Mouse (Mus musculus) frontal cortex, adult (tissue): ENCODE data around the gene Prox1.

Experiments used
- ATAC-seq: cut with Nextera tagmentation; 2 replicates; pipeline ENCODE4 v1.9.2; 2017; ENCODE audit warnings: mild to moderate bottlenecking, moderate library complexity, mixed read lengths; ENCODE audit not compliant: low TSS enrichment

Gene Prox1

DNA sequence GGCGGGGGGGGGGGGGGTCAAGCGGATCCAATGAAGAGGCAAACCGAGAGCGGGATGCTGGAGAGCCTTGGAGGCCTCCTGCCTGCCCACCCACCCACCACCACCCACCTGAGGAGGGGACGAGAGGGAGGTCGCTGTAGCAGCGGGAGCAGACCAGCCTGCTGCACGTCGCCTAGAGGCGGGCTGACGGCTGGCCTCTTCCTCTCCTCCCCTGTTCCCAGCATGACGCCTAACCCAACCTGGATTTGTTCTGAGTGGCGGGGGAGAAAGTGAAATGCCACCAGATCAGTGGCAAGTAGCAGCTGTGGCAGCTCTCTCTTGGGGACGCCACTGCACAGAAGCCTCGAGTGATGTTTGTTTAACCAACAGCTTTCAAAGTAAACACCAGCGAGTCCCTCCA, 3.1 kb upstream of the Prox1 start:
- no peak for ATAC-seq

DNA sequence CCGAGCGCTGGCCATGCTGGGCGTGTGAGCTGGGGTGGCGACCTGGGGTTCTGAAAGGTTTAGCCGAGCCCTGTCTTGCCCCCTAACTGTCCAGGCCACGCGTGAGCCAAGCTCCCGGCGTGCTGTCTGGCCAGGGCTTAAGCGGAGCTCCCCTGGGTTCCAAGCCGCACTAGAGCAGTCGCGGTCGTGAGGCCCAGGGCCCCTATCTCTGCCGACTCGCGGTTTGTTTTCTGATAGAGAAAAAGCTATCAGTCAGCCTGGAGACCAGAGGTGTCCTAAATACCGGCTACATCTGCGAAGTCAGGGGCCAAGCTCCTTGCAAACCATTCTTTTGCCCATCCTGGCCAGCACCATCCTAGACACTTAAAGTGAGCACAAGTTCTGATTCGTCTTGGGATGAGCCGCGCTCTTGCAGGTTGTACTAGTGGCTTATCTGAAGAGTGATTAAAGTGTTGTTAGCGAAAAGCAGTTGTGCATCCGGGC, 2.5 kb upstream of the Prox1 start:
- ATAC-seq: no peak

DNA sequence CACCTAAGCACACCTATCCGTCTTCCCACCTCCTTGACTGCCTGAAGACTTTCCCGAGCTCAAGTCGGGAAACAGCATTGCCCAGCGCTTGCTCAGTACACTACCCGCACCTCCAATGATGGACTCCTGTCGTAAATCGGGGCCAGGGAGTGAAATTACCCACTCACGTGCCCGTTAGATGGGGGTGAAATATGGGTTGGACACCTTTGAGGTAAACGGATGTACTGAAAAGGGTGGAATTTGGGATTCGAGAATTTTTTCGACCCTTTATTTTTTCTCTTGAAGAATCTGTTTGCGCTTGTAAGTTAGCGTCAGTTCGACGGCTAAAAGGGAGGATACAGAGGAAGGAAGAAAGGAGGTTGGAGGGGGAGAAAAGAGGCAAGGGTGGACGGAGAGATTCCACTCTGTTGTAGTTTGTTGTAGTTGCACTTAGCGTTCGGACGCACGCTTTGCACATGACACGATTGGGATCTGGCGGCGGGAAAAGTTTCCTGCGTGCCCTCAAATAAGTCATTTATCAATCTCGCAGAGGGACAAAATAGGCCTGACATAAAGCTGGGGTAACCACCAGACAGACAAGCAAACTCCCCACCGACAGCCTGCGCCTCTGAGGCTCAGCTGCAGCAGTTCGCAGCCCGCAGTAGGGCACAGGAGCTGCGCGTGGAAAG, 1.9 kb upstream of the Prox1 start:
- no peak for ATAC-seq

DNA sequence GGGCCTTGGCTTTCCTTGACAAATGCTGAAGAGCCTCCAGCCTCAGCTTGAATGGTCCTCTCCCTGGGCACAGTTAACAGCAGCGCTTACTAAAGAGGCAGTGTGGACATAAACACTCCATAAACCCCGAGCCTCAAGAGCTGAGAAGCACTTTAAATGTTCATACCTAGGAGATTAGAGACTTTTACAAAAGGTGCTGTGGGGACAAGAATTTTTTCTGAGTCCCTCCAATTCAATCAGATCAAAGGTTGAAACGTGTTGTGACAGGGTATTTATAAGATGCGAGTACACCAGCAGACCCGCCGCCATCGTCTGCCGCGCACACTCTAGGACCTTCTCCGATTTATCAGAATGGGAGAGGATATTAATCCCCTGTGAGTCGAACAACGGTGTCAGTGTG, 1.2 kb upstream of the Prox1 start:
- no peak for ATAC-seq

DNA sequence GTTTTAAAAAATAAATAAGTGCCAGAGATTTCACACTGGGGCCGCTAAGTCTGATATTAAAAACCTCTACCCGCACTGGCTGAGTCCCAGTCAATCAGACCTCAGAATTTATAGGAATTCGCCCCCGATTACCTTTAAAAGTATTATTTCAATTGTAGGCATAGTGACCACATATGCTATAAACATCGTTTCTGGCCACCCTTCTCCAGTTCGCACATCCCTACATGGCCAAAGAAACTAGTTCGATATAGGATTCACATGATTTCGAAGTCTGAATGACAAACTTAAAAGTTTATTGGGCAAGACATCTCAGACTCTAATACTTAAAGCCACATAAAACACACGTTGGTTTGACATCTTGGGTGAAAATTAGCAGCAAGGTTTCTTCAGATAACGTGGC, 827 bp upstream of the Prox1 start:
- ATAC-seq: no peak

DNA sequence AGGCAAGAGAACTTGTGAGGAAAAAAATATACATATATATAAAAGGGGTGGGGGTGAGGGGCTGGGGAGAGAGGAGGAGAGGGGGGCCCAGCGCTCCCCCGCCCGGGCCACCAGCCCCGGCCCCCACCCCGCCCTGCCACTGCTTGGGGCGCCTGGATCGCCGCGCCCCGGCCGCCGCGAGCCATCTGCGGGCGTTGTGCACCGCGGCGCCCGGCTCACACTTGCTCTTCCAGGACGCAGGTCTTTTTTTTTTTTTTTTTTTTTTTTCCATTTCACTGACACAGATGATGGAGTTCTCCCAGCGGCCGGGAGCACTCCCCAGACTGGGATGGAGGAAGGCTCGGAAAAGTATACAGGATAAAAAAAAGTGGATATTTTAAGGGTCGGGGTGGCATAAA, 304 bp upstream of the Prox1 start:
- no peak for ATAC-seq

DNA sequence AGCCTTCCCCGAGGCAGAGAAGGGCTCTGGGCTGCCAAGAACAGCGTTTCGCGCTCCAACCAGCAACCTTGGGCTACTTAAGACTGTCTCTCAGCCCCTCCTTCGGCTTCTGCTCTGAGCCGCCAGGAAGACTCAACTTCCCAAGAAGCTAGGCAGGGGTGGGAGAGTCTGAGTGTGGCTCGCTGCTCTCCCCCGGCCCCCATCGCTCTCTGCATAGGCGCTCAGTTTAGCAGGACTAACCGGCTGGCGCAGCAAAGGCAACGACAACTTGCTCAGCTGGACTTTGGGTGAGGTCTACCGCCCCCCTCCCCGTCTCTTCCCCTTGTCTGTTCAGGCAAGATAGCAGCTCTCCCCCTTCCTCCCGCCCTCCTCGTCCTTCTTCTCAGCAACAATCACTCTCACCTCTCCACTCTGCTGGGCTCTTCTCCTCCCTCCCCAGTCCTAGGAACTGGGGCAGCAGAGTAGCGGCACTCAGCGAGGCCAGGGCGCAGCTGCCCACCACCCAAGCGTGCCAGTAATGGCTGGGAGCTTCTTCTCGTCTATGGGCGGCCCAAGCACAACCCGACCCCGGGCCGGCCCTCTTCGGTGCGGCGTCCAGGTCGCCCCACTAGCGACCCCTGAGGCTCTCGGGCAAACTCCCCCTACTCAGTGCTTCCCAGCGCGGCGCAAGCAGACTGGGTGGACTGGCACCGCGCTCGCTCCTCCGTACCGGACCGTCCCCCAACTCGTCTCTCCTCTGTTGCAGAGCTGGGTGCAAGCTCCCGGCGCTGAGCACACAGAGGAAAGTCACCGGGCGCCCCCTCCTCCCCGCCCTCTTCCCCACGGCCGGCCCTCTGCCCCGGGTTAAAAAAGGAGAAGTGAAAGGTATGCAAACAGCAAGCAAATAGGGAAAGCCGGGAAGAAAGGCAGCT, 1.5 kb downstream of the Prox1 start:
- ATAC-seq: no peak

DNA sequence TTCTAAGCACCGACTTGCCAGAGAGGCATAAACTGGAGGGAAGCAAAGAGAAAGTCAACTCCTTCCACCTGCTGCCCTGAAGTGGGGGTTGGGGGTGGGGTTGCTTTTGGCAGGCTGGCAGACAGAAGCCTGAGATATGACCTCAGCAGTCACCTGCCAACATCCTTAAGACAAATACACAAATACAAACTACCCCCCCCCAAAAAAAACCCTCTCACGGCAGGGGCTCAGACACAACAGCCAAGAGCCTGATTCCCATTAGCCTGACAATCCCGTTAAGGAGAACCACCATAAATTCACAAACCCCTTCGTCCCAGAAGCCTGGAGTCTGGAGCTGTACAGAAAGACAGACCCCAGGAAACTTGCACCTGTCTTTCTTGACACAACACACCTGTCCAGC, 2.4 kb downstream of the Prox1 start:
- no peak for ATAC-seq

DNA sequence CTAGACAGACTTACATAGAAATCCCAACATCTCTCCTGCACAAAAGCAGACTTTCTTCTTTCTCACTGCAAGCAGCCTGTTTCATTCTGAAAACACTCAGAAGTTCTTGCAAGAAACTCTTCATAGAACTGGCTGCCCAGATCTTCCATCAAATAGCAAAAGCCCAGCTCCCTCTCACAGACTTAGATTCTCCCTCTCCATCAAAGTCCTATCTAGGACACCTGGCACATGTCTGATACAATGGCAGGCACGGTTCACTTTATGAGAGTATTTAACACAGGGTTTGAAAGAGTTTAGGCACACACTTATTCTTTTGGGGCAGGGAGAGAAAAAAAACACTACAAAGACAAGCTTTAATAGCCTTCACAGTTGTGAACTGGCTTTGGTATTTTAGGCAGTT, 2.9 kb downstream of the Prox1 start:
- no peak for ATAC-seq

DNA sequence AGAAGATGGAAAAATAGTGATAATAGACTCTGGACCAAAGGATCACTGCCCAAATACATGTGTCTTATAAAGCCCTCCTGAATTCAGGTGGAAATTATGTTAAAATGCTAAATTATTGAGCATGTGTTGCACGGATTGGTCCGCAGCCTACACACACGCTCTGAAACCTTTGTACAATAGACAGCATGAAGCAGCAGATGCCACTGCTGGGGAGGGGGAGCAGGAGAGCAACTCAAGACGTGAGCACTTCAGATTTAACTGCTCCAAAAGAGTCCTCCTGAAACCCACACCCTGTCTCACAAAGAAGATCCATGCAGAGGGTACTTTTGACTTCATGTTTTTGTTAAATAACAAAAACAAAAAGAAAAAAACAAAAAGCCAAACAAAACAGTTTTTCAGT, 5.0 kb downstream of the Prox1 start:
- ATAC-seq: no peak

DNA sequence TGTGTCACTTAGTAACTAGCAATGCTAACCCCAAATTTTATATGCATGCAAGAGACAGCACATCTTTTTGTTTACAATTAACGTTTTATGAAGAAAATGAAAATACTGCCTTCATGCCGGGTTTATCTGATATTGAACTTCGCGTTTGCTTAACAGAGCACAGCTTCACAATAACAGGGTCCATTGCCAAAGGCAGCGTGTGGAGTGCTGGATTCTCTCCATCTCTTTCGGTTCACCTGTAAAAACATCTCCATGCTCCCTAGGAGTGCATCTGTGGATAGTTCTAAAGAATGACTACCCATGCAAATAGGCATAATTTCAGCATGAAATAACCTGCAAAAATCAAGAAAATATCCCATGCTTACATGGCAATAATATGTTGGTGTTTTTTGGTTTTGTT, 7.0 kb downstream of the Prox1 start:
- no peak for ATAC-seq

DNA sequence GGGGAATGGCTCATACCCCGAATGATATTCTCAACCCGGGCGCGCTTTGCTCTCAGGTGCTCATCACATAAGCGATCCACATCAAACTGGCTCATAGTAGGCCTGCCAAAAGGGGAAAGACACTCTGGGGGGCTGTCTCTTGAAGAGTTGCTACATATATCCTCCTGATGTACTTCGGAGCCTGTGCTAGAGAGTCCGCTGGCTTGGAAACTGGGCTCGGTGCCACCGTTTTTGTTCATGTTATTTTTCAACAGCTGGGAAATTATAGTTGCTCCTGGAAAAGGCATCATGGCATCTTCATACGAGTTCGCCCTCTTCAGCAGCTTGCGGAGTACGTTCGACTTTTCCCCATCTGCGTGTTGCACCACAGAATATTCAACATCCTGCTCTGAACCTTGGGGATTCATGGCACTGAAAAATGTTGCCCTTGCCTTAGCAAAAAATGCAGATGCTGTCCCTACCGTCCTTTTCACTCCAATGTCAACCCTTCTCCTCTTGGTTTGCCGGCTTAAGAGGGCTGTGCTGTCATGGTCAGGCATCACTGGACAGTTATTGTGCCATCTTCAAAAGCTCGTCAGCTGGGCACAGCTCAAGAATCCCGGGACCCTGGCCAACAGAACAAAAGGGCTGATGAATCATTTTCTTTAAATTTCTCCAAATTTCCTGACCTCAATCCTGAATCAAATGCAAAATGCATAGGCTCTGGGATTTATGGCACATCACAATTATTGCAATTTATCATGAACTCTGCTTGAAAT, 8.6 kb downstream of the Prox1 start:
- ATAC-seq: no peak

DNA sequence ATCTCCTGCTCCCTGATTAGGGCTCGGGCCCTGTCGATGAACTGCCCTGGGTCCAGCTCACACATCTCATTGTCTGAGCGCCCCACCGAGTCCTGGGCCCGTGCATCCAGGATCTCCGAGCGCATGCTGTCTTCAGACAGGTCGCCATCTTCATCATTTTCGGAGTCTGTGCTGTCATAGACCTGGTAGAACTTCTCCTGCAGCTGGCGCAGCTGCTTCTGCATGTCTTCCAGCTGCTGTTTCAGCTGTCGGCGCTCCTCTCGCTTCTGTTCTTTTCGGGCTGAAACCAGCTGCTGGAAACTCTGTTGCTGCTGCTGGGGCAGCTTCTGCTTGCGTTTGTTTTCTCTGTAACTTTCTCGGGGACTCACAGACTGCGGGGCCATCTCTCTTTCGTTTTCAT, 9.2 kb downstream of the Prox1 start:
- no peak for ATAC-seq

DNA sequence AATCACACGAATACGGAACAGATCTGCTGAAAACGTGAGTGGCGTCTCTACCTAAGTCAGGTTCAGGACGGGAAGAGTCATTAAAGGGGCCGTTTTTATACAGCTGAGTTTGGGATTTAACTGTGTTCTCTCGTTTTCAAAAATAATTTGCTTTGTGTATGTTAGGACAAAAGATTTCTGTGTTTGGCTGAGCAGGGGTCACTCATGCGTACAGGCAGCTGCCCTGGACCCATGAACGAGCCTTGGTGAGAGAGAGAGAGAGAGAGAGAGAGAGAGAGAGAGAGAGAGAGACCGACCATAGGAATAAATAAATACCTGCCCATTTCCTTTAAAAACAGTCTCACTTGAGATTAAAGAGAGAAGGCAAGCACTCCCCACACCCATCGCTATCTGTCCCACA, 11.1 kb downstream of the Prox1 start:
- ATAC-seq: no peak

DNA sequence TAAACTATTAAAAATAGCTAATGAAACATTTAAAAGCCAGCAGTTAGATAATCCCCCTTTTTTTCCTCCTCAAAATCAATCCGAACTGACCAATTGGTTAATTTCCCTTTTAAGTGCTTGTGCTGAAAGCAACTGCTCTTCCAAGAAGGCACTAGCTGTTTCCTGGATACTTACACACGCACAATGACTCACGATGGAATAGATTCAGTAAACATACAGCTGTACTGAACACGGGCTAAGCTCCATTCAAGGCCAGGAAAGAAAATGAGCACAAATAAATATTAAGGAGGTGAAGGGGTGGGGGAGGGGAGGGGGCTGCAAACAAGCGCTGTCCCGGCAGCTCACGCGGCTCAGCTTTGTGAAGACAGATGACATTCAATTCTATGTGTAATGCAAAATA, 14.8 kb downstream of the Prox1 start:
- no peak for ATAC-seq

DNA sequence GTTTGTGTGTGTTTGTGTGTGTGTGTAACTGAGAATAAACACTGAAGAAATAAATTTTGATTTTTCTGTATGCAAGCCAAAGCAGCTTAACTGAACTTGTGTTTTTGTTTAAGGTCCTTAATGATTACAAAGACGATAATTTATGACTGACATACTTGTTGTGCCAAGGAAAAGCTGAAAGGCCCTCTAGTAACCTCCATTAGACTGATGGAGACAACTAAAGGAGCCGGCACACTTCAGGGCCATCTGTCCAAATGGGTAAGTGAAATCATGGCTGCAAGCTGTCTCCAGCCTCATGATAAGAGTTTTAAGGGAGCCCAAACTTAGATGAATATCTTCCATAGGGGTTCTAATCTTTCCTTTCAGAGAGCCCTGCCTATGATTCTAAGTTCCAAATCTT, 15.5 kb downstream of the Prox1 start:
- ATAC-seq: no peak

DNA sequence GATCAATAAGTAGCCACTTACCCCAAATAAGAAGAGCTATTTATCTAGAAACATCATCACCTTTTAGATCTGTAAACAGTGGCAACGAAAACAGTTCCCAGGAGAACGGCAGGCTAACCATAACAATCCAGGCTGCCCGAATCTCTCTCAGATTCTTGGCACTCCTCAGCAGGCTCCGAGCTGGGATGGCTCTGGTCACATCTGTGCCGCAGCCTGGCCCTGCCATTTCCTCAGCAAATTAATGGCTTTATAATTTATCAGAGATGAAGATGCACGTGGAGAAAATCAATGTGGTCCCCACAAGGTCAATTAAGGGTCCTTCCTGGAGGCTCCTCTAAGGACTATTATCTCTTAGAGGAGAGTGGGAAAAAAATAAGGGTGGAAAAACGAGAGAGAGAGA, 16.2 kb downstream of the Prox1 start:
- no peak for ATAC-seq

DNA sequence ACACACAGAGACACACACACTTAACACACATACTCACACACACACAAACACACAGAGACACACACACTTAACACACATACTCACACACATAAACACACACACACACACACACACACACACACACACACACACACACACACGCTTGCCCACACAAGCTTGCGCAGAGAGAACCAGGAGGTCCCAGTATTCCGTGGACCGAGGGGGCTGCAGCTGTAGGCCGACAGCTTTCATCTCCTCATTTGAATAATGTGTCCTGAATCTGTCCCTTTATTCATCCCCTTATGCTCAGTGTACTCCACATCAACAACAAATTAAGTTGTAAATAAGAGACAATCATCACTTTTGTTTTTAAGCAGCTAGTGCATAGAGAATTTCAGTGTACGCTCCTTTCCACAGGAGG, 17.9 kb downstream of the Prox1 start:
- ATAC-seq: no peak

DNA sequence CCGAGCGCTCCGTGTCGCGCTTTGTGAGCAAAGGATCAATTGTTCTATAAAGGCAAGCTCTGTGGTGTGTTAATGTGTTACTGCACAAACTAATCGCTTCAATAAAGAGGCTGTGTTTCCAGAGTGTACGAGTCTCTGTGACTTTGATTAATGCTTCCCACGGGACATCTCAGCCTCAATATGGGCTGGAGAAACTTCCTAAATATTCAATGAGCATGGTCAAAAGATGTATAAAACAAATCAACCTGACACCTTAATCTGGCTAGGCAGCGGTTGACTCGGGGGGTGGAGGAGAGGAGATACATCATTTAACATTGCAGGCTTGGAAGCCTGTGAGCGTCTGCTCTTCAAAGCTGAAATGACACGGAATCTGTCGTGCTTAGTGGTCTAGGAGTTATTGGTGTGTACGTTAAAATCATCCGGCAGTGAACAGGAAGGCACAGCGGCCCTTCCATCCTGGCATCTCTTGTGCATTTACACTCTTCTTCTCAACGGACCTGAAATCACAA, 21.2 kb downstream of the Prox1 start:
- no peak for ATAC-seq

DNA sequence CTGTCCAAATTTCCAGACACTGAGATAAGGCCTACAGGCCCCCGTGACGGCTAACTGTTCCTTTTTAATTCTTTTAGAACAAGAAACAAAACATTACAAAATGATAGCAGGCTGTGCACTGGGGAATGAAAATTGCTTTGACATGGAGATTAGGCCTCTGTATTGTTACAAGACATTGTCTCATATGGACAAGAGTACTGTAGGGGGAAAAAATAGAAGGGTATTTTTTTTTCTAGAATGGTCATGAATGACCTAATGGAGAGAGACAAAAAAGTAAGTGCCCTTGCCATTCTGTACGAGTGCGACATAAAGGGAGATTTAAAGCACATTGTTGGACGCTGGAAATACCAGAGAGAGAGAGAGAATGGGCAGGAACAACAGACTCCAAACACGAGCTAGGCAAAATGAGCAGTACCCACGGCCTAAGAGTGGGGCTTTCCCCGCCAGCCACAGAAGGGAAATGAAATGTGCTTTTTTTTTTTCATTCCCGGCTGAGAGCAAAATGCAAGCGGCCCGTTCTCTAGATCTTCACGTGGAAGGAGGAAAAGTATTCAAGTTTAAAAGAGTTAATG, 21.8 kb downstream of the Prox1 start:
- no peak for ATAC-seq

DNA sequence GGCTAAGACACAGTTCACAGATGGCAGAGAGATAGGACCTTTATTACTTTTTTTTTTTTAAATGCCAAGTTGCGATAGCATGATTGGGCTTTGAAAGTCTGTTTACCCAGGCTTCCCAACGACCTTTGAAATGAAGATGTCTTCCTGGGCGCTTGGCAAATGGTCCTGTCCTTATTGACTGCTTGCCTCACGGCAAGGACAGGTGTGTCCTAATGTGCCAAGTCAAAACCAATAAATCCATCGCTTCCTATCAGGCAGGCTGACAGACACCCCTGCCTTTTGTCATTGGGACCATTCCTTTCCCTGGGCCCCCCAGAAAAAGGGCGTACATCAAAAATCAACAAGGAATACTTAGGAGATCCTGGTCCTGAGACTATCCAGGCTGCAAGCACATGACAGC, 22.7 kb downstream of the Prox1 start:
- ATAC-seq: no peak

DNA sequence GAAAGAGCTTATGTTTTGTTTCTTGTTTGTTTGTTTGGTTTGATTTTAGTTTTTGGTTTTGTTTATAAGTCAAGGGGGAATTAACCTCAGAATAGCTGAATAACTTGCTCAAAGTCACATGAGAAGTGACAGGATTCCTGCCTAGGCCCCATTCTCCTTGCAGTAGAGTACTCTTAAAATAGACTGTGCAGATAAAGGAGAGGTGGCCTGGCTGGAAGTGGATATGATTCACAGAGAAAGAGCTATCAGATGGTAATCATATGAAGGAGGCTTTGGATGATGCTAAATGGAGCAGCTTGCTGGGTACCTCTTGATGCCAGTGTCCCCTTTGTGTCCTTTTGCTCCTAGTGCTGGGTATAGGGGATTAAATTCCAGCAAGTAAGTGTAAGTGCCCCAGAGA, 26.1 kb downstream of the Prox1 start:
- no peak for ATAC-seq
